ENCODE assay signal across 37 mouse cellular contexts in genomic region chr2:79660417-79661185, GRCm38 (mm10). TPM values are rescaled to one million over a fixed set of nuclear protein-coding genes. Genes with fewer than 3 reads are reported as not detected.
DNase-seq lines count a peak whose midpoint lies in the region; ATAC-seq and TF ChIP-seq lines count a peak whose summit lies in the region.
"Had no signal": no experiment of that assay in that cellular context is flagged by ENCODE, and none has a peak within 500 bp of the region (broad histone marks: within the 10 kb centered on the region; RNA-seq: fewer than 3 reads in every experiment).

No protein-coding gene starts in this region.

- H3K27ac ChIP-seq in embryonic facial prominence, embryonic 11.5 days (replicated peaks; ENCODE audit: low read depth, low read length), result no peak overlapping the region
- no peak overlapping the region for H3K27ac ChIP-seq in embryonic facial prominence, embryonic 10.5 days (replicated peaks)
- H3K27ac ChIP-seq in kidney, adult 2 months (ENCODE audit: insufficient read depth, low read depth, low read length), result peak overlapping the region; percentile 82
- H3K27ac ChIP-seq in kidney, embryonic 16.5 days (ENCODE audit: low read length), result peak overlapping the region; percentile 58
- H3K27ac ChIP-seq: embryonic facial prominence, embryonic 13.5 days; forebrain, embryonic 13.5 days; liver, embryonic 12.5 days; midbrain, embryonic 12.5 days; neural tube, embryonic 13.5 days; stomach, embryonic 15.5 days had no signal

- H3K9ac ChIP-seq in embryonic facial prominence, embryonic 11.5 days (replicated peaks; ENCODE audit: low read length), result no peak overlapping the region
- H3K9ac ChIP-seq in kidney, embryonic 16.5 days (replicated peaks; ENCODE audit: low read length), result no peak overlapping the region
- H3K9ac ChIP-seq: embryonic facial prominence, embryonic 13.5 days; forebrain, embryonic 13.5 days; liver, embryonic 12.5 days; liver, postnatal 0 days; midbrain, embryonic 12.5 days; neural tube, embryonic 13.5 days; stomach, embryonic 15.5 days had no signal

- TF ChIP-seq CTCF in kidney, adult 2 months (conservative IDR thresholded peaks at IDR 0.05; ENCODE audit: insufficient read depth, insufficient read length, low read depth, low read length), result no peak

- no peaks in the 10 kb centered on the region for H3K9me3 ChIP-seq in embryonic facial prominence, embryonic 11.5 days (replicated peaks; ENCODE audit: control insufficient read depth, low read length)
- H3K9me3 ChIP-seq in embryonic facial prominence, embryonic 10.5 days, result no peaks in the 10 kb centered on the region
- no peaks in the 10 kb centered on the region for H3K9me3 ChIP-seq in kidney, embryonic 16.5 days (ENCODE audit: low read length)
- H3K9me3 ChIP-seq: embryonic facial prominence, embryonic 13.5 days; forebrain, embryonic 13.5 days; liver, embryonic 12.5 days; midbrain, embryonic 12.5 days; neural tube, embryonic 13.5 days; stomach, embryonic 15.5 days had no signal

- H3K36me3 ChIP-seq in embryonic facial prominence, embryonic 11.5 days (replicated peaks; ENCODE audit: control insufficient read depth, insufficient read depth, low read depth, low read length), result no peaks in the 10 kb centered on the region; the same call in none of the 2 replicates
- H3K36me3 ChIP-seq in embryonic facial prominence, embryonic 10.5 days (replicated peaks), result peaks cover 59% of the 10 kb centered on the region
- H3K36me3 ChIP-seq in kidney, adult 2 months (ENCODE audit: control insufficient read depth, insufficient read depth, low read length), result peaks cover 25% of the 10 kb centered on the region
- peaks cover 59% of the 10 kb centered on the region for H3K36me3 ChIP-seq in kidney, embryonic 16.5 days (ENCODE audit: insufficient read depth, low read length)

- no peak for TF ChIP-seq POLR2A in kidney, adult 2 months (IDR thresholded peaks at IDR 0.05; ENCODE audit: low read depth, low read length)

- no peak overlapping the region for H3K4me2 ChIP-seq in embryonic facial prominence, embryonic 11.5 days (ENCODE audit: low read depth, low read length)
- H3K4me2 ChIP-seq in kidney, embryonic 16.5 days (replicated peaks; ENCODE audit: low read depth, low read length), result no peak overlapping the region
- H3K4me2 ChIP-seq: embryonic facial prominence, embryonic 13.5 days; forebrain, embryonic 13.5 days; liver, embryonic 12.5 days; midbrain, embryonic 12.5 days; neural tube, embryonic 13.5 days; stomach, embryonic 15.5 days had no signal

- no peak overlapping the region for H3K4me3 ChIP-seq in embryonic facial prominence, embryonic 11.5 days (ENCODE audit: low read depth, low read length)
- H3K4me3 ChIP-seq in embryonic facial prominence, embryonic 10.5 days, result no peak overlapping the region
- H3K4me3 ChIP-seq in kidney, adult 2 months (ENCODE audit: insufficient read depth, low read depth, low read length), result no peak overlapping the region
- no peak overlapping the region for H3K4me3 ChIP-seq in kidney, embryonic 16.5 days (ENCODE audit: low read length)
- H3K4me3 ChIP-seq: embryonic facial prominence, embryonic 13.5 days; erythroblast, embryonic 14.5 days; forebrain, embryonic 13.5 days; liver, embryonic 12.5 days; midbrain, embryonic 12.5 days; neural tube, embryonic 13.5 days; stomach, embryonic 15.5 days had no signal

- H3K27me3 ChIP-seq in embryonic facial prominence, embryonic 11.5 days (ENCODE audit: control insufficient read depth, insufficient read depth, low read length), result no peaks in the 10 kb centered on the region
- no peaks in the 10 kb centered on the region for H3K27me3 ChIP-seq in embryonic facial prominence, embryonic 10.5 days (replicated peaks; ENCODE audit: low read depth, poor library complexity, severe bottlenecking)
- no peaks in the 10 kb centered on the region for H3K27me3 ChIP-seq in kidney, adult 2 months (replicated peaks; ENCODE audit: control insufficient read depth, insufficient read depth, low read length)
- no peaks in the 10 kb centered on the region for H3K27me3 ChIP-seq in kidney, embryonic 16.5 days (ENCODE audit: insufficient read depth, low read length)
- H3K27me3 ChIP-seq: CH12.LX; embryonic facial prominence, embryonic 13.5 days; forebrain, embryonic 13.5 days; liver, embryonic 12.5 days; midbrain, embryonic 12.5 days; neural tube, embryonic 13.5 days; stomach, embryonic 15.5 days had no signal

- 92% methylated on average over 12 of the region's 12 CpGs for WGBS in embryonic facial prominence, embryonic 11.5 days
- 84% methylated on average over 12 of the region's 12 CpGs for WGBS in embryonic facial prominence, embryonic 10.5 days
- 53% methylated on average over 12 of the region's 12 CpGs for WGBS in kidney, adult 2 months
- 68% methylated on average over 12 of the region's 12 CpGs for WGBS in kidney, embryonic 16.5 days

- no peaks in the 10 kb centered on the region; the same call in 1 of the 2 replicates for H3K4me1 ChIP-seq in embryonic facial prominence, embryonic 11.5 days (ENCODE audit: control insufficient read depth, insufficient read depth, low read length)
- H3K4me1 ChIP-seq in embryonic facial prominence, embryonic 10.5 days, result peaks cover 6% of the 10 kb centered on the region; the same call in 1 of the 2 replicates
- peaks cover 35% of the 10 kb centered on the region for H3K4me1 ChIP-seq in kidney, adult 2 months (ENCODE audit: control insufficient read depth, insufficient read depth, low read length)
- H3K4me1 ChIP-seq in kidney, embryonic 16.5 days (ENCODE audit: insufficient read depth, low read length), result 0 out of 2 replicates have a peak, but pooled peaks cover 11% of the 10 kb centered on the region
- H3K4me1 ChIP-seq: liver, embryonic 12.5 days; midbrain, embryonic 12.5 days; stomach, embryonic 15.5 days had no signal

- ATAC-seq in embryonic facial prominence, embryonic 11.5 days (replicated peaks; ENCODE audit: insufficient number of reproducible peaks, low FRiP score, low TSS enrichment, low read depth), result peak; percentile 23; the same call in 1 of the 2 replicates
- peak; percentile 93 for ATAC-seq in kidney, embryonic 16.5 days (ENCODE audit: low FRiP score, low TSS enrichment)
- ATAC-seq: activated CD4-positive, CD25-positive, alpha-beta regulatory T cell, adult 4 months; hindbrain, embryonic 16.5 days; liver, embryonic 12.5 days; liver, postnatal 0 days had no signal

- no peak for DNase-seq in embryonic facial prominence, embryonic 11.5 days (ENCODE audit: low spot score)
- no peak for DNase-seq in embryonic facial prominence, embryonic 10.5 days (ENCODE audit: low spot score)
- peak; percentile 88 for DNase-seq in kidney, adult 2 months
- DNase-seq in kidney, postnatal 36 days, result peak; percentile 79 to 86
- no peak for DNase-seq in left cerebral cortex, adult 11 months (ENCODE audit: low spot score)
- no peak for DNase-seq in heart, adult 8-10 months (ENCODE audit: low spot score)
- DNase-seq: adrenal gland, adult 8-10 months; cerebellum, adult 11 months; cerebellum, adult 9-10 months; cerebellum, postnatal 36 days; gastrocnemius, postnatal 10 days; heart, postnatal 14 days; layer of hippocampus, adult 9-11 months; left cerebral cortex, postnatal 4 days; liver, postnatal 0 days; lung, postnatal 36 days; right cerebral cortex, postnatal 14 days; thymus, postnatal 14 days had no signal

RNA-seq across cellular contexts. Expression of gene Itprid2, which starts 25.4 kb away (rescaled TPM):
- 10.5 and 11.2 TPM in 2 replicates for polyA plus RNA-seq in embryonic facial prominence, embryonic 11.5 days (2014; fragmentation: Nextera tagmentation; extraction: Ambion mirVana)
- 6.1 and 6.6 TPM in 2 replicates for polyA plus RNA-seq in embryonic facial prominence, embryonic 10.5 days (2016; fragmentation: Nextera tagmentation; extraction: Ambion mirVana)
- 17.0 and 22.8 TPM in 2 replicates for polyA plus RNA-seq in kidney, adult 2 months (2012; rRNA removed)
- 22.5 and 22.6 TPM in 2 replicates for polyA plus RNA-seq in kidney, embryonic 16.5 days (2015; fragmentation: Nextera tagmentation; extraction: Ambion mirVana)
- 10 to 100 TPM; 19.1 to 25.1 (median 21.7) TPM for total RNA-seq in heart, adult 8-10 months (2022)

RNA-seq across cellular contexts. Expression of gene Ppp1r1c, which starts 47.0 kb away (rescaled TPM):
- 23.3 and 25.8 TPM in 2 replicates for polyA plus RNA-seq in embryonic facial prominence, embryonic 11.5 days (2014; fragmentation: Nextera tagmentation; extraction: Ambion mirVana)
- polyA plus RNA-seq in embryonic facial prominence, embryonic 10.5 days (2016; fragmentation: Nextera tagmentation; extraction: Ambion mirVana), result 9.4 and 16.2 TPM in 2 replicates
- not detected in 2 replicates for polyA plus RNA-seq in kidney, adult 2 months (2012; rRNA removed)
- polyA plus RNA-seq in kidney, embryonic 16.5 days (2015; fragmentation: Nextera tagmentation; extraction: Ambion mirVana), result not detected in 2 replicates
- 1 to 10 TPM in 2 of 4 experiments, under 1 TPM in 2; 0.44 to 2.7 (median 1.2) TPM for total RNA-seq in heart, adult 8-10 months (2022)
- total RNA-seq: adrenal gland, adult 8-10 months; CH12.LX; ES-E14; gastrocnemius, postnatal 10 days; heart, postnatal 14 days; left cerebral cortex, postnatal 4 days; megakaryocyte, adult 5-6 weeks had no signal
- polyA plus RNA-seq: activated CD4-positive, CD25-positive, alpha-beta regulatory T cell, adult 4 months; C2C12; erythroblast, embryonic 14.5 days; gonadal fat pad, adult 2 months; heart, embryonic 14.5 days; intestine, embryonic 14.5 days; liver, embryonic 12.5 days; liver, postnatal 0 days; small intestine, adult 2 months; stomach, embryonic 15.5 days; urinary bladder, adult 2 months had no signal

Comparison
In these comparisons a context has a peak if more than half of its experiments do, and no peak if none do; other contexts are left out.
1. DNase-seq: peak in kidney, adult 2 months (single experiment) and kidney, postnatal 36 days (2 of 2); none in embryonic facial prominence, embryonic 11.5 days (single experiment), embryonic facial prominence, embryonic 10.5 days (single experiment), left cerebral cortex, adult 11 months (single experiment) and heart, adult 8-10 months (single experiment).
2. H3K27ac ChIP-seq: peak in kidney, adult 2 months (single experiment) and kidney, embryonic 16.5 days (single experiment); none in embryonic facial prominence, embryonic 11.5 days (single experiment) and embryonic facial prominence, embryonic 10.5 days (single experiment).